In the genomic region with DNA sequence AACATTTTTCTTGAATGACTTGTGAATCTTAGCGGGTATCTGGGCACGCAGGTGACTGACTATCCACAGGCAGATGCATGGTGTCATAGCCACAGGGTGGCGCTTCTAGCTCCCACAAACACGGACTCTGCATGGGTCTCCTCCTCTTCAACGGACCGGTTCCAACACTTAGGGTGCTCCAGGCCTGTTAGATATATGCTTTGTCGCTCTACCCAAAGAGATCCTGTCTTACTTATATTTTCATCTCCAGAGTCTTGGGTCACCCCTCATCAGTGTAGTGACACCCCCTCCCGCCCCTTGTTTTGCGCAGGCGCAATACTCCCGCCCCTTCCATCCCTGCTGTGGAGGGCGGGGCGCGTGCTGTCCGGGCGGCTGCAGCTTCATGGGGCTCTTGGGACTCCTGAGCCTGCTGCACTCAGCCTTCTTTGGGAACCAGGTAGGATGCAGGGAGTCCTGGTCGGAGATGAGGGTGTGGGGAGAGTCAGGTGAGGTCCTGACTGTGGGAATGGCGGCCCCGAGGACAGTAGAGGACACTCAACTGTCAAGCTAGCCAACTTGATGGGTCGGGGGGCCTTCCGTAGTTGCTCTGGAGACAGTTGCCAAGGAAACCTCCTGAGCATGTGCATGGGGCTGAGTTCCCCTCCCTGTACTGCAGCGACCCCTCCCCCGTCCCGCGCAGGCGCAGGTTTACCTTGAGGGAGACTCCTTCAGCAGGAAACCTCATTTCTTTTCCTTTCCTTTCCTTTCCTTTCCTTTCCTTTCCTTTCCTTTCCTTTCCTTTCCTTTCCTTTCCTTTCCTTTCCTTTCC, we compare ENCODE assay signal across 8 mouse cellular contexts. TPM values are rescaled to one million over a fixed set of nuclear protein-coding genes. Genes with fewer than 3 reads are reported as not detected.
DNase-seq lines count a peak whose midpoint lies in the region; ATAC-seq and TF ChIP-seq lines count a peak whose summit lies in the region.

A gene (plus strand): TSS at position 360 of the 808 bp plus-strand sequence.

- intact Hi-C loops in heart, adult 2 months (cut with DNase I) = loop anchor here (1.0 to 10.0 kb wide), 4 partner anchors 24 to 259 kb away; a partner anchor contains a TSS

- peak; percentile 57; the same call in 1 of the 2 replicates for TF ChIP-seq EP300 in heart, adult 2 months (IDR thresholded peaks at IDR 0.05; ENCODE audit: insufficient read depth, low read depth, low read length)

- WGBS in embryonic facial prominence, embryonic 13.5 days = 1% methylated on average over 26 of the region's 26 CpGs
- WGBS in heart, adult 2 months = 3% methylated on average over 26 of the region's 26 CpGs
- 3% methylated on average over 26 of the region's 26 CpGs for WGBS in kidney, adult 2 months
- WGBS in limb, embryonic 11.5 days = 1% methylated on average over 26 of the region's 26 CpGs
- under 1% methylated on average over 26 of the region's 26 CpGs for WGBS in midbrain, embryonic 13.5 days

- TF ChIP-seq POLR2A in heart, adult 2 months (IDR thresholded peaks at IDR 0.05; ENCODE audit: insufficient read depth, low read depth, low read length) = no peak; the same call in 1 of the 2 replicates
- TF ChIP-seq POLR2A in kidney, adult 2 months (IDR thresholded peaks at IDR 0.05; ENCODE audit: low read depth, low read length) = no peak

- TF ChIP-seq CTCF in heart, adult 2 months (IDR thresholded peaks at IDR 0.05) = peak; percentile 88
- peak; percentile 83 for TF ChIP-seq CTCF in kidney, adult 2 months (conservative IDR thresholded peaks at IDR 0.05; ENCODE audit: insufficient read depth, insufficient read length, low read depth, low read length)

- peak within 1 kb of the TSS; percentile 99 for H3K9ac ChIP-seq in embryonic facial prominence, embryonic 13.5 days
- H3K9ac ChIP-seq in heart, adult 2 months (ENCODE audit: low read depth, low read length) = peak within 1 kb of the TSS; percentile 51
- peak within 1 kb of the TSS; percentile 43; the same call in 1 of the 2 replicates for H3K9ac ChIP-seq in limb, embryonic 11.5 days (ENCODE audit: low read length)
- peak within 1 kb of the TSS; percentile 99 for H3K9ac ChIP-seq in midbrain, embryonic 13.5 days (replicated peaks)

- peaks cover 47% of the 10 kb centered on the region for H3K4me1 ChIP-seq in embryonic facial prominence, embryonic 13.5 days
- peaks cover 7% of the 10 kb centered on the region for H3K4me1 ChIP-seq in heart, adult 2 months (ENCODE audit: control insufficient read depth, insufficient read depth, low read length)
- no peaks in the 10 kb centered on the region; the same call in 1 of the 2 replicates for H3K4me1 ChIP-seq in kidney, adult 2 months (ENCODE audit: control insufficient read depth, insufficient read depth, low read length)
- H3K4me1 ChIP-seq in limb, embryonic 11.5 days (ENCODE audit: control insufficient read depth, insufficient read depth, low read length) = peaks cover 29% of the 10 kb centered on the region
- H3K4me1 ChIP-seq in midbrain, embryonic 13.5 days (replicated peaks) = peaks cover 74% of the 10 kb centered on the region

- H3K36me3 ChIP-seq in embryonic facial prominence, embryonic 13.5 days = peaks cover 19% of the 10 kb centered on the region
- no peaks in the 10 kb centered on the region for H3K36me3 ChIP-seq in heart, adult 2 months (ENCODE audit: control insufficient read depth, insufficient read depth, low read length)
- no peaks in the 10 kb centered on the region for H3K36me3 ChIP-seq in kidney, adult 2 months (ENCODE audit: control insufficient read depth, insufficient read depth, low read length)
- peaks cover 14% of the 10 kb centered on the region; the same call in 1 of the 2 replicates for H3K36me3 ChIP-seq in limb, embryonic 11.5 days (ENCODE audit: control insufficient read depth, insufficient read depth, low read length)
- peaks cover 20% of the 10 kb centered on the region for H3K36me3 ChIP-seq in midbrain, embryonic 13.5 days

- ATAC-seq in embryonic facial prominence, embryonic 13.5 days (ENCODE audit: insufficient number of reproducible peaks, insufficient read depth, low FRiP score, low TSS enrichment, low read depth) = no peak
- no peak for ATAC-seq in limb, embryonic 11.5 days (ENCODE audit: insufficient number of reproducible peaks, low FRiP score, low TSS enrichment, low read depth)
- ATAC-seq in midbrain, embryonic 13.5 days = peak; percentile 53

- no peaks in the 10 kb centered on the region for H3K79me2 ChIP-seq in heart, adult 2 months (replicated peaks; ENCODE audit: control insufficient read depth, insufficient read depth, low read length)

- no peaks in the 10 kb centered on the region for H3K9me3 ChIP-seq in embryonic facial prominence, embryonic 13.5 days
- H3K9me3 ChIP-seq in limb, embryonic 11.5 days (ENCODE audit: control insufficient read depth, low read length) = no peaks in the 10 kb centered on the region
- no peaks in the 10 kb centered on the region for H3K9me3 ChIP-seq in midbrain, embryonic 13.5 days

- peak within 1 kb of the TSS; percentile 79 for H3K4me2 ChIP-seq in embryonic facial prominence, embryonic 13.5 days
- H3K4me2 ChIP-seq in limb, embryonic 11.5 days (ENCODE audit: low read depth, severe bottlenecking) = peak within 1 kb of the TSS; percentile 73
- H3K4me2 ChIP-seq in midbrain, embryonic 13.5 days (replicated peaks) = peak within 1 kb of the TSS; percentile 99

- DNase-seq in urinary bladder, adult 18-20 months (ENCODE audit: low spot score in 2 of 2) = peak; percentile 56 to 70
- DNase-seq in urinary bladder, postnatal 10 days (ENCODE audit: low spot score) = no peak
- DNase-seq in heart, adult 2 months = peak; percentile 81 to 83
- peak; percentile 83 for DNase-seq in kidney, adult 2 months
- DNase-seq in limb, embryonic 11.5 days (ENCODE audit: low spot score) = peak; percentile 73
- peak; percentile 66 for DNase-seq in spleen, adult 12 weeks (ENCODE audit: low spot score)

- H3K4me3 ChIP-seq in embryonic facial prominence, embryonic 13.5 days = peak within 1 kb of the TSS; percentile 46
- peak within 1 kb of the TSS; percentile 45 for H3K4me3 ChIP-seq in heart, adult 2 months
- peak within 1 kb of the TSS; percentile 55 for H3K4me3 ChIP-seq in kidney, adult 2 months (ENCODE audit: insufficient read depth, low read depth, low read length)
- H3K4me3 ChIP-seq in limb, embryonic 11.5 days (ENCODE audit: low read depth, low read length) = peak within 1 kb of the TSS; percentile 34
- H3K4me3 ChIP-seq in midbrain, embryonic 13.5 days (replicated peaks) = peak within 1 kb of the TSS; percentile 54

- peaks cover 42% of the 10 kb centered on the region for H3K27me3 ChIP-seq in embryonic facial prominence, embryonic 13.5 days
- no peaks in the 10 kb centered on the region; the same call in 1 of the 2 replicates for H3K27me3 ChIP-seq in heart, adult 2 months (ENCODE audit: control insufficient read depth, insufficient read depth, low read length)
- H3K27me3 ChIP-seq in kidney, adult 2 months (replicated peaks; ENCODE audit: control insufficient read depth, insufficient read depth, low read length) = no peaks in the 10 kb centered on the region
- H3K27me3 ChIP-seq in limb, embryonic 11.5 days (ENCODE audit: control insufficient read depth, insufficient read depth, low read length) = peaks cover 30% of the 10 kb centered on the region
- no peaks in the 10 kb centered on the region for H3K27me3 ChIP-seq in midbrain, embryonic 13.5 days

- H3K27ac ChIP-seq in embryonic facial prominence, embryonic 13.5 days = peak within 1 kb of the TSS; percentile 77
- peak within 1 kb of the TSS; percentile 41 for H3K27ac ChIP-seq in heart, adult 2 months
- H3K27ac ChIP-seq in kidney, adult 2 months (ENCODE audit: insufficient read depth, low read depth, low read length) = no peak within 1 kb of the TSS
- peak within 1 kb of the TSS; percentile 36; the same call in 1 of the 2 replicates for H3K27ac ChIP-seq in limb, embryonic 11.5 days (replicated peaks; ENCODE audit: low read depth, low read length)
- H3K27ac ChIP-seq in midbrain, embryonic 13.5 days = peak within 1 kb of the TSS; percentile 99

RNA-seq across cellular contexts. Expression of the gene that starts here (rescaled TPM):
- polyA plus RNA-seq in embryonic facial prominence, embryonic 13.5 days (2015; fragmentation: Nextera tagmentation; extraction: Ambion mirVana) = 9.3 and 9.4 TPM in 2 replicates
- total RNA-seq in heart, adult 2 months (2021) = 1 to 10 TPM; 2.3 to 2.6 TPM
- polyA plus RNA-seq in heart, adult 2 months (2012; rRNA removed) = 2.4 and 2.7 TPM in 2 replicates
- 0.74 and 0.95 TPM in 2 replicates for polyA plus RNA-seq in kidney, adult 2 months (2012; rRNA removed)
- polyA plus RNA-seq in limb, embryonic 11.5 days (2014; fragmentation: Nextera tagmentation; extraction: Ambion mirVana) = 4.5 and 5.0 TPM in 2 replicates
- polyA plus RNA-seq in midbrain, embryonic 13.5 days (2015; fragmentation: Nextera tagmentation; extraction: Ambion mirVana) = 182 and 209 TPM in 2 replicates

Comparison
In these comparisons a context has a peak if more than half of its experiments do, and no peak if none do; other contexts are left out.
1. RNA of the gene that starts here (polyA plus RNA-seq): 182 to 209 TPM in midbrain, embryonic 13.5 days; 9.3 to 9.4 TPM in embryonic facial prominence, embryonic 13.5 days, 4.5 to 5.0 TPM in limb, embryonic 11.5 days, 2.4 to 2.7 TPM in heart, adult 2 months and 0.74 to 0.95 TPM in kidney, adult 2 months; every median in the first group is over 10 times any median in the second.
2. Peak in DNase-seq and H3K4me3 ChIP-seq in kidney, adult 2 months; RNA of the gene not detected or under 1 TPM.
3. H3K9ac ChIP-seq: peak in every context shown above with its lines; median percentile 99 in embryonic facial prominence, embryonic 13.5 days; 99 in midbrain, embryonic 13.5 days; 51 in heart, adult 2 months; 43 in limb, embryonic 11.5 days.
4. Peak in every context shown above with its lines, with median percentiles within 50 percentile points of each other: H3K4me2 ChIP-seq and H3K4me3 ChIP-seq.